Mouse (Mus musculus): ENCODE results near the gene Slc38a10. TPM values are rescaled to one million over a fixed set of nuclear protein-coding genes. Genes with fewer than 3 reads are reported as not detected.

Gene Slc38a10
- 75.6 TPM for polyA plus RNA-seq (2014; fragmentation: Illumina TruSeq; extraction: RNeasy Lipid Tissue Mini Kit (QIAGEN cat#74804); ENCODE audit: low read depth, low replicate concordance)

GRCm38 (mm10) chr11:120151113-120151494, at the start of gene Slc38a10:
Gene Slc38a10 (minus strand): TSS chr11:120151346.

DNA sequence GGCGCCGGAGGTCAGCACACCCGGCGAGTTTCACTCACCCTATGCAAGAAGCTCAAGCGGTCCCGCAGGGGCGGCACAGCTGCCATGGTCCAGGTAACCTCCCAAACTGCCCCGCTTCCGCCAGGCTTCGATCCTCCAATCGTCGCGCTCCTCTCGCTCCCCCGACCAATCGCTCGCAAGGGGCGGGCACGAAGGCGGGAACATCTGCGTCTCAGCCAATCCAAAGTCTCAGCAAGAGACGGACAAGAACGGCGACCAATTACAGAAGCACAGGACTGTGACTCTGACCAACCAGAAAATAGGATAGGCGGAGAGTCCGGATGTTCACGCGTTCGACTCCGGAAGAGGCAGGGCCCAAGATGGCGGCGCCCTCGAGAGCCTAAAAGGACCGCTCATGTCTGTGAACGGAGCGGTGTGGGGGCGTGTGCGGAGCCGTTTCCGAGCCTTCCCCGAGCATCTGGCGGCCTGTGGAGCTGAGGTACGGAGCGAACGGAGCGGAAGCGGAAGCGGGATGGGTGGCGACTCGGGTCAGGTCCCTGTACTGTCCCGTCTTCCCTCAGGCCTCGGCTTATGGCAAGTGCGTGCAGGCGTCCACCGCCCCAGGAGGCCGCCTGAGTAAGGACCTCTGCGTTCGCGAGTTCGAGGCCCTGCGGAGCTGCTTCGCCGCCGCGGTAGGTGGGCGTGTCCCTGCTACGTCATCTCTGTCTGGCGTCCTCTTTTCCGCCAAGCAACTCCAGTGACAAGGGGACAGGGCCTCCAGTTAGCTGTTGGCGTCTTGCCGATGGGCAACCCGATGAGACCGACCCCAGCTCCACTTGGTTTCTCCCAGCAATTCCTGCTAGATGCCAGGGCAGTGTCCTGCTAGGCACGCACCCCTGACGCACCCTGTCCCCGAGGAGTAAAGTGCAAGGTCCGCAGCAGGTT, 52.3 kb downstream of the Slc38a10 start, which contains the start of the genes Tepsin and Ndufaf8:
TSS of gene Tepsin (minus strand) at position 144 of the 924 bp plus-strand sequence.
TSS of gene Ndufaf8 (plus strand) at position 341 of the 924 bp plus-strand sequence.

DNA sequence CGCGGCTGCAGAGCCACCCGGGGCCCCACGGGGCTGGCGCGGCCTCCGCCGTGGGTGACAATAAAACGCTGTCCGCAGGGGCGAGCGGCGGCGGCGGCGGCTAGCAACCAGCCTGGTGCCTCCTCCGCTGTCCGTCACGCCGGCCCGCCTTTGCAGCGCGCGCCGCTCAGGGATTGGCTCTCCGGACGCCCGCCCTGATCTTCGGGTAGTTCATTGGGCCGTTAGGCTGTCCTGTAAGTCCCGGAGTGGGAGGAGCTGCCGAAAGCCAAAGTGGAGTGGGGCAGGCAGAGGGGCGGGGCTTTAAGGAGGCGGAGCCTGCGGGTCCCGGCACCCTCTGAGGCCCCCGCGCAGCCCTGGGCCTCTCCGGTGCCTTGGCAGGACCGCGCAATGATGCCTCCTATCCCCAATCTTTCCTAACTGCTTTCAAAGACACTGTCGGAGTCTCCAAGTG, 64.4 kb downstream of the Slc38a10 start, which contains the start of gene Cep131:
TSS of gene Cep131 (minus strand) at position 126 of the 451 bp plus-strand sequence.

Other genes starting within 250 kb of the Slc38a10 start
- 31.7 TPM for gene Chmp6, start 237.9 kb downstream of the Slc38a10 start, polyA plus RNA-seq (2014; fragmentation: Illumina TruSeq; extraction: RNeasy Lipid Tissue Mini Kit (QIAGEN cat#74804); ENCODE audit: low read depth, low replicate concordance)
- 7.7 TPM for gene Baiap2, start 208.6 kb downstream of the Slc38a10 start, polyA plus RNA-seq (2014; fragmentation: Illumina TruSeq; extraction: RNeasy Lipid Tissue Mini Kit (QIAGEN cat#74804); ENCODE audit: low read depth, low replicate concordance)
- gene Aatk, start 104.2 kb downstream of the Slc38a10 start, polyA plus RNA-seq (2014; fragmentation: Illumina TruSeq; extraction: RNeasy Lipid Tissue Mini Kit (QIAGEN cat#74804); ENCODE audit: low read depth, low replicate concordance): 3.0 TPM
- 5.7 TPM for gene Cep131, start 64.5 kb downstream of the Slc38a10 start, polyA plus RNA-seq (2014; fragmentation: Illumina TruSeq; extraction: RNeasy Lipid Tissue Mini Kit (QIAGEN cat#74804); ENCODE audit: low read depth, low replicate concordance)
- gene Tepsin, start 52.6 kb downstream of the Slc38a10 start, polyA plus RNA-seq (2014; fragmentation: Illumina TruSeq; extraction: RNeasy Lipid Tissue Mini Kit (QIAGEN cat#74804); ENCODE audit: low read depth, low replicate concordance): 12.5 TPM
- 112 TPM for gene Ndufaf8, start 52.4 kb downstream of the Slc38a10 start, polyA plus RNA-seq (2014; fragmentation: Illumina TruSeq; extraction: RNeasy Lipid Tissue Mini Kit (QIAGEN cat#74804); ENCODE audit: low read depth, low replicate concordance)
- 8.2 TPM for gene Bahcc1, start 81.6 kb upstream of the Slc38a10 start, polyA plus RNA-seq (2014; fragmentation: Illumina TruSeq; extraction: RNeasy Lipid Tissue Mini Kit (QIAGEN cat#74804); ENCODE audit: low read depth, low replicate concordance)
- 443 TPM for gene Actg1, start 197.2 kb upstream of the Slc38a10 start, polyA plus RNA-seq (2014; fragmentation: Illumina TruSeq; extraction: RNeasy Lipid Tissue Mini Kit (QIAGEN cat#74804); ENCODE audit: low read depth, low replicate concordance)
- gene Fscn2, start 210.2 kb upstream of the Slc38a10 start, polyA plus RNA-seq (2014; fragmentation: Illumina TruSeq; extraction: RNeasy Lipid Tissue Mini Kit (QIAGEN cat#74804); ENCODE audit: low read depth, low replicate concordance): not detected
- 12.4 TPM for gene Faap100, start 227.4 kb upstream of the Slc38a10 start, polyA plus RNA-seq (2014; fragmentation: Illumina TruSeq; extraction: RNeasy Lipid Tissue Mini Kit (QIAGEN cat#74804); ENCODE audit: low read depth, low replicate concordance)

Data from heart, adult 10 weeks (tissue).